Mouse (Mus musculus): ENCODE data around the gene Glrb.

Glrb gene

DNA sequence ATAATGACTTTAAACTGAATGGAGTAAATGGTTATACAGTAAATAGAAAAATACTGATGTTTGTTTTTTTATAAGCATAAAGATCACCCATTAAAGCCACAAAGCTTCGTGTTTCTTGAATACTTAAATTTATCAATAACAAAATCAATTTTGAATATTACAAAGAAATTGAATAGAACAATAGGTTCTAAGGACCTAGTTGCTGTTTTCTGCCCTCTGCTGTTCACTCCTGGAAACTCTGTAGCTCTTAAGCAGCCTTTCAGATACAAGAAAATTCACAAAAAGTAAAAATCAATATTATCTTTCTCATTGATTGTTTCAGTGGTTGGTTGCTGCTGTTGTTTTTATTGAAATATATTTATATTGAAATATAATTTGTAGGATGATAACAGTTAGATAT lies 108.1 kb downstream of the Glrb start:
- Histone ChIP-seq H3K27me3 (ENCODE audit: insufficient read depth, low read length) (peaks cover 26% of the 10 kb centered on the region), H3K4me3 (replicated peaks; ENCODE audit: low read length) (no peak overlapping the region)
- TF ChIP-seq NANOG (IDR thresholded peaks at IDR 0.05; ENCODE audit: borderline replicate concordance, low read length): no peak
- TF ChIP-seq CTCF (conservative IDR thresholded peaks at IDR 0.05; ENCODE audit: low read length): peak; percentile 22; the same call in 1 of the 2 replicates
- no peak for TF ChIP-seq POU5F1 (IDR thresholded peaks at IDR 0.05; ENCODE audit: borderline replicate concordance, low read length)

DNA sequence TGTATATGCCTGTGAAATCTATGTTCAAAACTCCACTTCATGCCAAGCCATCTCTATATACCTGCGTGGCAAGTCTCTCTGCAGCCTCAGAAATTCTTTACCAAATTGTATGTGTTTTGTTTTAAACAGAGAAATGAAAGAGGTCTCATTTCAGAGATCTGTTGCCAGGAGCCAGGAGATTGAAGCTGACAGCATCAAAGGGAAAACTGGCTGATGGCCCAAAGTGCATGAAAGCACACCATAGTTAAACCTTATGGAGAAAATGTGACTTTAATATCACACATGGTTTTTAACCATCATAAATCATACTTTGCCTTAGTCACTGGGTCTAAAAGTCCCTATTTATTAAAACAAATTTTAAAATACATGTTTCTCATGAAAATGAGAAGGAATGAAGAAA lies 109.6 kb downstream of the Glrb start:
- Histone ChIP-seq H3K27me3 (ENCODE audit: insufficient read depth, low read length) (peaks cover 28% of the 10 kb centered on the region), H3K9me3 (ENCODE audit: low read length) (no peaks in the 10 kb centered on the region), H3K4me3 (replicated peaks; ENCODE audit: low read length) (no peak overlapping the region), H3K36me3 (ENCODE audit: insufficient read depth, low read length) (no peaks in the 10 kb centered on the region), H3K4me1 (replicated peaks; ENCODE audit: low read depth, low read length) (peaks cover 15% of the 10 kb centered on the region)
- TF ChIP-seq NANOG (IDR thresholded peaks at IDR 0.05; ENCODE audit: borderline replicate concordance, low read length): no peak
- no peak for TF ChIP-seq CTCF (conservative IDR thresholded peaks at IDR 0.05; ENCODE audit: low read length)
- TF ChIP-seq POU5F1 (IDR thresholded peaks at IDR 0.05; ENCODE audit: borderline replicate concordance, low read length): no peak

More for the DNA sequence above, 108.1 kb downstream of the Glrb start:
- Histone ChIP-seq H3K36me3 (ENCODE audit: insufficient read depth, low read length) (no peaks in the 10 kb centered on the region), H3K9me3 (ENCODE audit: low read length) (no peaks in the 10 kb centered on the region), H3K4me1 (replicated peaks; ENCODE audit: low read depth, low read length) (peaks cover 13% of the 10 kb centered on the region)

DNA sequence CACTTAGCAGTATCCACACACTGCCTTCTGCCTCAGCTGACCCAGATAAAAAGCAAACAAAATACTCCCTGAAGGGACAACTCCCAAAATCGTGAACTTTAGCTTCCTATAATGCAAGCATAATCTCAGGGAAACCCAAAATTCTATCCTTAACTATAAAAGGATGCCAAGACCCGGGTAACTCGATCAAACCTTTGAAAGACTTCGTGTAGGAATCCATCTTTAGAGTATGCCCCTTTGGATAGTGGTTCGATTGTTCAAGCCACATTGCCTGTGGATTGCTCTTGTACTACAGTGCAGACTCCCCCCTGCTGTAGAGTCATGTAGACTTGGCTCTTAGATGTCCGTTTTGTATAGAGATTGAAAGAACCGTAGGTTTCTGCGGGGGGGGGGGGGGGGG lies 110.2 kb downstream of the Glrb start:
- TF ChIP-seq POU5F1 (IDR thresholded peaks at IDR 0.05; ENCODE audit: borderline replicate concordance, low read length) (no peak), CTCF (conservative IDR thresholded peaks at IDR 0.05; ENCODE audit: low read length) (no peak), NANOG (IDR thresholded peaks at IDR 0.05; ENCODE audit: borderline replicate concordance, low read length) (no peak)
- Histone ChIP-seq H3K4me3 (replicated peaks; ENCODE audit: low read length) (no peak overlapping the region), H3K36me3 (ENCODE audit: insufficient read depth, low read length) (no peaks in the 10 kb centered on the region), H3K27me3 (ENCODE audit: insufficient read depth, low read length) (peaks cover 28% of the 10 kb centered on the region), H3K9me3 (ENCODE audit: low read length) (no peaks in the 10 kb centered on the region), H3K4me1 (replicated peaks; ENCODE audit: low read depth, low read length) (peaks cover 15% of the 10 kb centered on the region)

DNA sequence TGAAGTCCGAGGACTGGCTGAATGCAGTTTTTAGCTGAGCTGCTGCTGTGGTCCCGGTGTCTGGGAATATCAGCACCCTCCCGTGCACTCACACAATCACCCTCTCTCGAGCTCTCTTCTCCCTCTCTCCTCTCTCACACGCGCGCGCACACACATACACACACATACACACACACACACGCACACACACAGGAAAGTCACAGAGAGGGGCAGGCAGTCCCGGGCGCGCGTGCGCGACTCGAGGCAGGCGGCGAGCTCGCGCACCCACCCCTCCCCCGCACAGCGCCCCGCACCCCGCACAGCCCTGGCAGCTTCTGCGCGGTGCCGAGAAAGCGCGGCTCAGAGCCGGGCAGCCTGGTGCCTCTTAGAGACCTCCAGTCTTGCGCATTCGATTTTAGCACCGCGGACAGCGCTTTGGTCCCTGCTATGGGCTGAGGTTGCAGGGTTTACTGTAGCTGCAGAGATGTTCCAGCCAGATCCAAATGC lies 110.8 kb downstream of the Glrb start, which contains the start of gene Gria2:
Gria2 (minus strand) TSS at position 240 of the 486 bp plus-strand sequence.
- no peak for TF ChIP-seq NANOG (IDR thresholded peaks at IDR 0.05; ENCODE audit: borderline replicate concordance, low read length)
- no peak for TF ChIP-seq CTCF (conservative IDR thresholded peaks at IDR 0.05; ENCODE audit: low read length)
- TF ChIP-seq POU5F1 (IDR thresholded peaks at IDR 0.05; ENCODE audit: borderline replicate concordance, low read length): no peak
- H3K9me3 ChIP-seq (ENCODE audit: low read length): no peaks in the 10 kb centered on the region
- no peaks in the 10 kb centered on the region for H3K36me3 ChIP-seq (ENCODE audit: insufficient read depth, low read length)
- H3K27me3 ChIP-seq (ENCODE audit: insufficient read depth, low read length): peaks cover 28% of the 10 kb centered on the region
- peaks cover 15% of the 10 kb centered on the region for H3K4me1 ChIP-seq (replicated peaks; ENCODE audit: low read depth, low read length)
- H3K4me3 ChIP-seq (replicated peaks; ENCODE audit: low read length): peak within 1 kb of the TSS; percentile 77

DNA sequence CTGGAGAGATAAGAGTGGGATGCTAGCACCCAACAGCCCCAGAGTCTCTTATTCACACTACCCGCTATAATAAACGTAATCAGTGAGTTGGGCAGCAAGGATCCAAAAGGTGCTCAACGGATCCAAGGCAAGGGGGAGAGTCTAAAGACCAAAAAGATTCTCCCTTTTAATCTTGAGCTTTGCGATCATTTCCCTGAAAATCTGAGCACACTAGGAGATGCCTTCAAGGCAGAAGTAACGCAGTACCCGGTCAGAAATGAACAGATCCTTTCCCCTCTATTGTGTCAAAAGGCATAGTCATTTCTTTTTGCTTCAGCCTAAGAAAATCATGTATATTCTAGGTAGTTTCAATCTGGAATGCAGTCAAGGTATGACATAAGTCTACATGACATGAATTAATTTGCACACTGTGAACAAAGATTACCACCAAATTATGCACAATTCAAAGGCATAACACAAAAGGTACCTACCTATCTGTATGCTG lies 111.6 kb downstream of the Glrb start:
- Histone ChIP-seq H3K9me3 (ENCODE audit: low read length) (no peaks in the 10 kb centered on the region), H3K4me1 (replicated peaks; ENCODE audit: low read depth, low read length) (peaks cover 15% of the 10 kb centered on the region), H3K27me3 (ENCODE audit: insufficient read depth, low read length) (peaks cover 28% of the 10 kb centered on the region), H3K36me3 (ENCODE audit: insufficient read depth, low read length) (no peaks in the 10 kb centered on the region), H3K4me3 (replicated peaks; ENCODE audit: low read length) (no peak overlapping the region)
- TF ChIP-seq NANOG (IDR thresholded peaks at IDR 0.05; ENCODE audit: borderline replicate concordance, low read length) (no peak), POU5F1 (IDR thresholded peaks at IDR 0.05; ENCODE audit: borderline replicate concordance, low read length) (no peak), CTCF (conservative IDR thresholded peaks at IDR 0.05; ENCODE audit: low read length) (no peak)

DNA sequence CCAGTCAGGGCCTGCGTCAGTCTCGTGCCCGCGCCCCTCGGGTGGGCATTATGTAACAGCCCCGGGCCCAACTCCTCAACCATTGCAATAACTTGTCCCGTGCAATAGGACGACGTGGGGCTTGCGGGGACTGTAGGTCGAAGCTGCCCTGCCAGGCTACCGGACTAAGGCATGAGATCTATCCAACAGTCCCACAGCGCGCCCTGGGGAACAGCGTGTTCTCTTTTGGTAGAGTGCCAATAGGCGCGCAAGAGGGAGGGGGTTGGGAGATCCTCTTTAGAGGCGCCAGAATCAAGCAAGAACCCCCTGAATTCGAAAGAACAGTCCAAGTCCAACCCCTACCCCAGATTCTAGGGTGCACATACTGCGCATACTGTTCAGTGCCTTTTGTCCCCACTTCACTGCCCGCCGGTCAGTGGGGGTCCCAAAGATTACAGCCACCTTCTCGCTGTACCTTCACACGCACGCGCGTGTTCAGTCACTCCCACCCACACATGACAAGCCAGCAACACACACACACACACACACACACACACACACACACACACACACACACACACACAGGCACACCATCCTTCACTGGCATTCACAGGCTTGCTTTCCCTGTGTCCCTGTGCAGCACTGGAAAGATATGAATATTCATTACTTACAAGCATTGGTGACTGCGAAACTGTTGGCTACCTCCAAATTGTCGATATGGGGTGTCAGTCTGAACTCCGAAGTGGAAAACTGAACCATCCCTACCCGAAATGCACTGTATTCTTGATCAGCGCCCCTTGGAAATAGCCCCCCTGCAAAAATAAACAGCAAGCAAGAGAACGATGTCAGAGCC lies 112.2 kb downstream of the Glrb start:
- TF ChIP-seq NANOG (IDR thresholded peaks at IDR 0.05; ENCODE audit: borderline replicate concordance, low read length) (no peak), CTCF (conservative IDR thresholded peaks at IDR 0.05; ENCODE audit: low read length) (no peak), POU5F1 (IDR thresholded peaks at IDR 0.05; ENCODE audit: borderline replicate concordance, low read length) (no peak)
- H3K27me3 ChIP-seq (ENCODE audit: insufficient read depth, low read length): peaks cover 28% of the 10 kb centered on the region
- H3K4me1 ChIP-seq (replicated peaks; ENCODE audit: low read depth, low read length): peaks cover 15% of the 10 kb centered on the region
- peak overlapping the region; percentile 71 for H3K4me3 ChIP-seq (replicated peaks; ENCODE audit: low read length)
- H3K9me3 ChIP-seq (ENCODE audit: low read length): no peaks in the 10 kb centered on the region
- H3K36me3 ChIP-seq (ENCODE audit: insufficient read depth, low read length): no peaks in the 10 kb centered on the region

DNA sequence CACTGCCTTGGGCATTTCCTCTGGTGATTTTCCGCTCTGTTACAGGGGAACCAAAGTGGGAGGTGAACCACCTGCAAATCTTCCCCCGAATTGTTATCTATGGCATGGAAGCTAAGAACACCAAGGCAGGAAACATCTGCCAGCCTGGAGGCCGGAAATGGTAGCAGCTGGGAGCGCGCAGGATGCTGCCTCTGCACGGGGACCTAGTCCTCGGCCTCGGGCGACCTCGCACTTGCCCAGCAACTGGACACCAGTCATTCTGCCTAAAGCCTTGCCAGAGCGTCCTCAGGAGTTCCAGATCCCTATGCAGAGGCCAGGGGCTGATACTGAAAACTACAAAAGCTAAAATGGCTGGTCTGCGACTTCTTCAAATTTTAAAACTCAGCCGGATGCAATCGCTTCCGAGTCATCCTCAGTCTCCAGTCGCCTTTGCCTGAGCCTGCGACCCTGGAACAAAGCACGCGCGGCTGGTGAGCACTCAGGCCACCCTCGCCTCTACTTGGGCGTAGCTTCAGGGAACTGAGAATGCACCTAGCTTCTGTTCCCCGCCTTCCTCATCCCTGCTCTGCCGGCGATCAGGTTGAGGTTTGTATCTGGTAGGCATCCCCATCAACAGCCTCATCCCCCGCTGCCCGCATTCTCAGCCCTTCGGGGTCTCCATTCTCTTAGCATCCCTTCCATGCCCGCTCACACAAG lies 113.0 kb downstream of the Glrb start:
- peak overlapping the region; percentile 71 for H3K4me3 ChIP-seq (replicated peaks; ENCODE audit: low read length)
- peaks cover 28% of the 10 kb centered on the region for H3K27me3 ChIP-seq (ENCODE audit: insufficient read depth, low read length)
- H3K9me3 ChIP-seq (ENCODE audit: low read length): no peaks in the 10 kb centered on the region
- TF ChIP-seq NANOG (IDR thresholded peaks at IDR 0.05; ENCODE audit: borderline replicate concordance, low read length) (no peak), POU5F1 (IDR thresholded peaks at IDR 0.05; ENCODE audit: borderline replicate concordance, low read length) (no peak), CTCF (conservative IDR thresholded peaks at IDR 0.05; ENCODE audit: low read length) (no peak)
- H3K36me3 ChIP-seq (ENCODE audit: insufficient read depth, low read length): no peaks in the 10 kb centered on the region
- H3K4me1 ChIP-seq (replicated peaks; ENCODE audit: low read depth, low read length): peaks cover 15% of the 10 kb centered on the region

DNA sequence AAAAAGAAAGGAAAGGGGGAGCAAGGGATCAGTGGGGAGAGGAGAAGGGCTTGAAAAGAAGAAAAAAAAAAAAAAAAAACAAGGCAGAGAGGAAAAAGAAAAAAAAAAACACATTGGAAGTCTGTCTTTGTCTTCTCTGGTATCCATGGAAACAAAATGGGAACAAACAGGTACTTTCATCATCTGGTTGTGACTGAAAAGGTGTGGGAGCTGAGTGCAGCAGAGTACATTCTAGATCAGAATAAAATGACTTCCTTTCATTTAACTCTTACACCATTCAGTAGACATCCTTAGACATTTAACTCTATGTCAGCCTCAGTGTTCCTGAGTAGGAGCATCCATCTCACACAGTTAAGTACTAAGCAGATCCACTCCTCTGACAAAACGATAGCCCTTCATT lies 115.5 kb downstream of the Glrb start:
- Histone ChIP-seq H3K9me3 (ENCODE audit: low read length) (no peaks in the 10 kb centered on the region), H3K36me3 (ENCODE audit: insufficient read depth, low read length) (no peaks in the 10 kb centered on the region), H3K27me3 (ENCODE audit: insufficient read depth, low read length) (peaks cover 26% of the 10 kb centered on the region), H3K4me3 (replicated peaks; ENCODE audit: low read length) (no peak overlapping the region), H3K4me1 (replicated peaks; ENCODE audit: low read depth, low read length) (peaks cover 15% of the 10 kb centered on the region)
- TF ChIP-seq NANOG (IDR thresholded peaks at IDR 0.05; ENCODE audit: borderline replicate concordance, low read length) (no peak), POU5F1 (IDR thresholded peaks at IDR 0.05; ENCODE audit: borderline replicate concordance, low read length) (no peak), CTCF (conservative IDR thresholded peaks at IDR 0.05; ENCODE audit: low read length) (no peak)

All from E14TG2a.4 (cell line).